Mouse (Mus musculus): ENCODE measurements around the gene Acvr1b. TPM values are rescaled to one million over a fixed set of nuclear protein-coding genes. Genes with fewer than 3 reads are reported as not detected.

Acvr1b gene
- total and polyA plus RNA-seq, 3 experiments: 2.7 to 4.8 (median 2.9) TPM

GRCm38 (mm10) chr15:101224006-101224906 is 50.4 kb downstream of the Acvr1b start, which contains the start of gene Grasp:
Gene Grasp, plus strand, starts transcription at chr15:101224188.
- DNase-seq (ENCODE audit: extremely low read depth): peak; percentile 73
- H3K27me3 ChIP-seq (replicated peaks): peaks cover 61% of the 10 kb centered on the region
- no peak within 1 kb of the TSS for H3K27ac ChIP-seq (ENCODE audit: insufficient read depth, low read depth)
- peak within 1 kb of the TSS; percentile 60 to 73 (median 61) for H3K4me3 ChIP-seq (replicated peaks in 1 of 3; ENCODE audit: low read depth in 2 of 3, low read length in 2 of 3, poor library complexity in 1 of 3)
- no peak for TF ChIP-seq ZKSCAN1 (IDR thresholded peaks at IDR 0.05; ENCODE audit: borderline replicate concordance, low read depth, low read length)
- no peak for TF ChIP-seq MYC (IDR thresholded peaks at IDR 0.05; ENCODE audit: low read depth, low read length)
- no peak for TF ChIP-seq ZC3H11A (IDR thresholded peaks at IDR 0.05; ENCODE audit: low read depth, low read length)
- TF ChIP-seq POLR2AphosphoS2 (IDR thresholded peaks at IDR 0.05; ENCODE audit: low read depth, low read length): no peak
- TF ChIP-seq JUND (conservative IDR thresholded peaks at IDR 0.05; ENCODE audit: low read depth, low read length): no peak
- TF ChIP-seq MAX (IDR thresholded peaks at IDR 0.05; ENCODE audit: low read length): no peak
- no peak for TF ChIP-seq PAX5 (IDR thresholded peaks at IDR 0.05; ENCODE audit: low read length)
- TF ChIP-seq SIN3A (IDR thresholded peaks at IDR 0.05; ENCODE audit: low read length): no peak; the same call in 1 of the 2 replicates
- no peak for TF ChIP-seq BHLHE40 (IDR thresholded peaks at IDR 0.05; ENCODE audit: low read depth, low read length)
- TF ChIP-seq MXI1 (IDR thresholded peaks at IDR 0.05; ENCODE audit: low read depth, low read length): peak; percentile 57; the same call in 1 of the 2 replicates
- TF ChIP-seq KAT2A (IDR thresholded peaks at IDR 0.05; ENCODE audit: insufficient replicate concordance, low read length): no peak
- TF ChIP-seq NRF1 (IDR thresholded peaks at IDR 0.05; ENCODE audit: low read depth, low read length): no peak; the same call in 1 of the 2 replicates
- peak; percentile 94 for TF ChIP-seq POLR2A (IDR thresholded peaks at IDR 0.05; ENCODE audit: low read depth, low read length)
- TF ChIP-seq USF1 (IDR thresholded peaks at IDR 0.05; ENCODE audit: low read depth, low read length): no peak
- TF ChIP-seq ZMIZ1 (IDR thresholded peaks at IDR 0.05; ENCODE audit: low read depth, low read length): peak; percentile 86; the same call in 1 of the 2 replicates
- no peak for TF ChIP-seq RAD21 (IDR thresholded peaks at IDR 0.05; ENCODE audit: low read depth, low read length)
- TF ChIP-seq ELF1 (IDR thresholded peaks at IDR 0.05; ENCODE audit: low read depth, low read length): no peak
- TF ChIP-seq GABPA (IDR thresholded peaks at IDR 0.05; ENCODE audit: insufficient replicate concordance, low read depth, low read length): no peak
- no peak for TF ChIP-seq JUN (IDR thresholded peaks at IDR 0.05; ENCODE audit: insufficient read depth, low read depth, low read length)
- peak; percentile 77 for TF ChIP-seq MAZ (IDR thresholded peaks at IDR 0.05; ENCODE audit: low read depth, low read length)
- TF ChIP-seq EP300 (IDR thresholded peaks at IDR 0.05; ENCODE audit: low read length): no peak
- TF ChIP-seq CHD2 (IDR thresholded peaks at IDR 0.05; ENCODE audit: low read length): no peak
- peak; percentile 77 for TF ChIP-seq NELFE (IDR thresholded peaks at IDR 0.05; ENCODE audit: low read depth, low read length)
- peak; percentile 78; the same call in 1 of the 2 replicates for TF ChIP-seq UBTF (IDR thresholded peaks at IDR 0.05; ENCODE audit: low read depth, low read length)
- peak in 1 of 2 experiments; percentile 22; a peak in 1 of 4 replicates for TF ChIP-seq CTCF (conservative IDR thresholded peaks at IDR 0.05 in 1 of 2, IDR thresholded peaks at IDR 0.05 in 1 of 2; ENCODE audit: low read depth in 2 of 2, low read length in 2 of 2)
- no peak for TF ChIP-seq MAFK (IDR thresholded peaks at IDR 0.05; ENCODE audit: insufficient replicate concordance, low read length)
- no peak for TF ChIP-seq USF2 (conservative IDR thresholded peaks at IDR 0.05; ENCODE audit: low read depth, low read length)
- TF ChIP-seq TBP (conservative IDR thresholded peaks at IDR 0.05; ENCODE audit: low read depth, low read length): peak; percentile 92
- TF ChIP-seq RCOR1 (conservative IDR thresholded peaks at IDR 0.05; ENCODE audit: low read depth, low read length): no peak
- no peak for TF ChIP-seq E2F4 (IDR thresholded peaks at IDR 0.05; ENCODE audit: insufficient replicate concordance, low read depth, low read length)
- TF ChIP-seq CHD1 (IDR thresholded peaks at IDR 0.05; ENCODE audit: low read depth, low read length): no peak
- peak; percentile 79 for TF ChIP-seq TCF12 (IDR thresholded peaks at IDR 0.05; ENCODE audit: low read depth, low read length)
- TF ChIP-seq SMC3 (IDR thresholded peaks at IDR 0.05; ENCODE audit: low read depth, low read length): no peak
- no peaks in the 10 kb centered on the region for H3K9me3 ChIP-seq (replicated peaks; ENCODE audit: low read length)
- peaks cover 0 to 9% of the 10 kb centered on the region in 2 experiments for H3K36me3 ChIP-seq (replicated peaks in 1 of 2; ENCODE audit: control insufficient read depth in 1 of 2, insufficient read depth in 1 of 2, low read length in 1 of 2)
- H3K4me1 ChIP-seq (ENCODE audit: control insufficient read depth in 1 of 2, insufficient read depth in 2 of 2): peaks cover 8 to 62% of the 10 kb centered on the region in 2 experiments
- dilution Hi-C loops (cut with MboI; ENCODE audit: extremely low pct_ligation_motif_present, extremely low pct_unique_long_range_greater_than_20kb, low sequenced_read_pairs): no loop called here
- H3K4me2 ChIP-seq (ENCODE audit: insufficient read depth, low read depth, poor library complexity, severe bottlenecking): peak within 1 kb of the TSS; percentile 79
- in situ Hi-C loops (cut with MboI; ENCODE audit: low pct_ligation_motif_present, low pct_unique_long_range_greater_than_20kb, low sequenced_read_pairs): no loop called here
- H3K9ac ChIP-seq (ENCODE audit: insufficient read depth, low read depth): peak within 1 kb of the TSS; percentile 47; the same call in 1 of the 2 replicates
- no peaks in the 10 kb centered on the region for H3K79me2 ChIP-seq (replicated peaks; ENCODE audit: control insufficient read depth, extremely low read depth, insufficient read depth, poor library complexity, severe bottlenecking)
